Mouse (Mus musculus): ENCODE measurements around the gene Tex21.
A peak's percentile ranks its signal among the peaks of the same experiment; 100 is the strongest.
"Not testable (repeated sequence)": the region's sequence is repeated elsewhere in the genome, so short reads cannot be mapped to it uniquely, and the experiment has no call there.

The Tex21 gene

DNA sequence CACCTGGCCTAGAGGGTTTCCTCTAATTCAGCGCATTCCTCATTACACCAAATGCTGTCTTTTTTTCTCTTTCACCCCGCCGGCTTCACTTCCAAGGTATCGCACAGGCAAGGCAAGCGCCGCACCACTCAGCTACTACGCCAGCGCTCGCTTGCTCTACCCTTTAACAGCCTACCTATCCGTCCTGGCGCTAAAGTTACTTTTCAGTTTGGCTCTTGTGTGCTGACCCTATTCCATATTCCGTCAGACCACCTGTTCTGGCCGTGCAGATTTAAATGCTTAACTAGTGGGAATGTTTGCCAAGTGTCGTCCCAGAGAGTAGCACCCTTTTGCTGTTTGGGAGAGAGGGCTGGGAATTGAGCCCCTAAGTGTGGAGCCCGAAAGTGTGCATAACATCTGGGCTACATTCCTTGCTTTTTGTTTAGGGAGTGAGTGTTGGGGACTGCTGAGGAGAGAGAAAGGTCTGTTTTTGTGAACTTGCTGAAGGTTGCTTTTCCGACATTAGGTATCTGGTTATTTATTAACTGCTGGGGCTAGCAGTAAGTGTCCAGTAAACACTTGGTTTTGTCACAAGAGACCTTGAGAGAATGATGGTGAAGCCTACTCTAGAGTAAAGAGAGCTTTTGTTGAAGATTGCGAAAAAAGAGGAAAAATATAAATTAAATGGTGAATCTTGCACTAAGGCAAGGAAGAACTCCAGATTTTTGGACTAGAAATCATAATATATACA lies 9.7 kb upstream of the Tex21 start:
- no peak for DNase-seq (ENCODE audit: low spot score)

DNA sequence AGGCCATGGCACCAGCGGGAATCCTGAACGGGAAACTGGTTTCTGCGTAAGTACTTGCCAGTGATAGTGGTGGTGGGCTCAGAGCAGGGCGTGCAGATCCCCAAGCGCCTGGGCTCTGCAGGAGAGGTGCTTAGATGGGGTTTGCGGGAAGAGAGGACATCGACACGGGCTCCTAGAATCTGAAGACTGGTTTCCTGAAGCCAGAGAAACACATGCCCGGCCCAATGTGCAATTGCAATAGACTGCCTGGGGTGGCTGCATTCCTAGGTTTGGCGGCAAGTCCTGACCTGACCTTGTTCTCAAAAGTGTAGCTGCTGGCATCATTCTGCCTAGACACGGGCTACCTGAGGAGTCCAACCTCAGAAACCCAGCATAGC lies 8.9 kb upstream of the Tex21 start:
- DNase-seq (ENCODE audit: low spot score) = peak; percentile 51

DNA sequence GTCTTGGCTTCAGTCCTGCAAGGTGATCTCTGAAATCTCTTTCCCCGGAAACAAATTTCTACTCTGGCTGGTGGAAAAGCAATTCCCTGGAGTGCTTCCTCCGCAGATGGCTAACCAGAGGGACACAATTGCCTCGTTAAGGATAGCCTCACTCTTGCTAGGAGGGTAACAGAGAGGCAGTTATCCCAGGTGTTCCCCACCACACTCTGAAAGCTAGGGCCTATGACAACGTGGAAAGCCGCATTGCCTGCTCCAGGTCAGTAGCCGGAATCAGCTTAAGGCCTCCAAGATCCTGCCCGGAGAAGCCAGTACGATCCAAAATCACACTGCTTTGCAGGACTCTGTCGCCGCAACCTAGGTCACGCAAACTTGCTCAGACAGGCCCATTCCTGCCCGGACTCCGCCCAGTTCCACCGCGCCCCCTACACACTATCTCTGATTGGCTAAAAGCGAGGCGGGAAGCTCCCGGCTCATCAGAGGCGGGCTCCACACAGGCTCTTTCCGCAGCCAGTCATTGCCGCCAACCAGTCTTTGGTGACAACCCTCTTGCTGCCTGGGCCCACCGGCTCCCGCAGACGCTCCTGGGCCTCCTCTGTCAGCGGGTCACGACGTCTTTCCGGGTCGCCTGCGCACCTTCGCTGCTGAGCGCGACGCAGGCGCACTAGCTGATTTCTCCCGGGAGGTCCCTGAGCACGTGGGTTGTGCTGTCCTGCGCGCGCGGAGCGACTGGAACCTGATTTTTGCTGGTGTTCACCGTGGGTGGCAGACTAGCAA lies 8.4 kb upstream of the Tex21 start, which contains the start of gene Mthfd1:
TSS of gene Mthfd1 (plus strand) at position 574 of the 774 bp plus-strand sequence.
- peak; percentile 83 for DNase-seq (ENCODE audit: low spot score)

DNA sequence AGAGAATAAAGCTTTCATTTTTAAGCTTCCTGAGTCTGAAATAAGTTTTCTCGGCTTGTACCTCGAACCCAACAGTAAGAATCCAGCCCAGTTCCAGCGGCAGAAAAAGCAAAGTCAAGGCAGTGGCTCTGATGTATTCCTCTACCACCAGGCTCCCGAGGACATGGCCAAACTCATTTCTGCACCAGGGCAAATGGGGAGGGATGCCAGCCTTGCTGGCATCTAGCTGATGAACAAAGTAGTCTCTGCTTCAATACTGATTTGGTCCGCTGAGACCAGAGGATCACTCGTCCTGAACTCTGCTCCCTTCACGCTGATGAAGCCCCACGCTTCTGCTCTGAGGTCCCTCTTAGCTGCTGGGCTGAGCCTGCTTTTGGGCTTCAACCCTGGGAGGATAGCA lies 7.4 kb upstream of the Tex21 start:
- DNase-seq (ENCODE audit: low spot score) = no peak

DNA sequence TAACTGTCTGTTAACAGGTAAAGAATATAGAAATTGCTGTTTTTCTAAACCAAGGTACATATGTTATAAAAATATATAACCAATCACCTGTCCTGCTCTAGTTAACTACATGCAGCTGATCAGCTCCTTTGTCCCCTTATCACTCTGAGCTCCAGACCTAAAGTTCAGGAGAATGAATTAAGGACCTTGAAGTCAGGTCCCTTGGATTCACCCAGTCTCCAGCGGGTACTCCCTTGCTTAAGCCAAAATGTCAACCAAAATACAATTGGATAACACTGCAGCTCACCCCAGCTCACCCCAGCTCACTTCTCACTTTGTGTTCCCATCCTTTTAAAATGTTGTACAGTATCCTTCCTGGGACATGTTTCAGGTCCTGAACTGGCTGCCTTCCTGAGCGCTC lies 7.0 kb upstream of the Tex21 start:
- DNase-seq (ENCODE audit: low spot score) = no peak

DNA sequence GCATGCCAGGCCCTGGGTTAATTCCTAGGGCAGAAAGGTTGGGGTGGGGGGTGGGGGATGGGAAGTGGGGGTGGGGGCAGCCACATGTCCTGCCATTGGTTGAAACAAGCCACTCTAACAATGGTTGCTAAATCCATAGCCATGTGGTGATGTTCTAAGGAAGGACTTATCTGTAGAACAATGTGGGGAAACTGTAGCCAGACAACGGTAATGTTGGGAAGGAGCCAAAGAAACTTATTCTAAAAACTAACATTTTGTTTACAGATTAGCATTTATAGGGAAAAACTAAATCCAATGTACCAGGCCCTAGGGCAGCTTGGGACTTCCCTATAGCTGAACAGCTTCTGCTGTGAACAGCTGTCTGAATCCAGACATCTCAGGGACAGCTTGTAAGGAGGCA lies 6.5 kb upstream of the Tex21 start:
- no peak for DNase-seq (ENCODE audit: low spot score)

DNA sequence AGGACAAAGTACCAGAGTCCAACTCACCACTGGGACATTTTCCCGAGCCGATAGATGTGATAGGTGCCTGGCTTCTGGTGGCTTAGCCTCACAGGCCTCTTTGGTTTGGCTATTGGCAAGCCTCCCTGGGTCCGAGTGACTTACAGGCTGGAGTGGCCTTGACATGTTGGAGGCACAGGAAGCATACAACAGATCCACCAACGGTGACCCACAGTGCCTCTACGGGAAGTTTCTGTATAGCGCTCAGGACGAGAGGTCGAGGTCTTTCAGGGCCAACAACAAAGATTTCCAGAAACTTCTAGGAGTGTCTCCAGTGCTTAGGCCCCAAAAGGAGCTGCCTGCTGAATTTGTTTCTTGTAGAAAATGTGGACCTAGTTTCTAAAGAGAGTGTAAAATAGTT lies 1.6 kb downstream of the Tex21 start:
- DNase-seq (ENCODE audit: low spot score) = no peak

DNA sequence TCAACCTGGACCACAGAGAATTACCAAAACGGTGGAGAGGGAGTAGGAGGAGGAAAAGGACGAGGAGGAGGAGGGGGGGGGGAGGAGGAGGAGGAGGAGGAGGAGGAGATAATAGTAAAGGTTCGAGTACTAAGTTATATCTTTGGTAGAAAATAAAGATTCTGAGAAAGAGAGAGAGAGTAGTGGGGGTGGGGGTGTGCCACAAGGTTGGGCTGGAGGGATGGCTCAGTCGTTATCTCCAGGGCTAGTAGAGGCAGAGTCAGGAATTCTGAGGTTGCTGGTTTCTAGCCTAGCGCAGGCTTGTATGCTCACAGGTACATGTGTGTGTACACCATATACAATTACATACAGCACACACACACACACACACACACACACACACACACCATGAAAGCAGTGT lies 4.7 kb downstream of the Tex21 start:
- no peak for DNase-seq (ENCODE audit: low spot score)

DNA sequence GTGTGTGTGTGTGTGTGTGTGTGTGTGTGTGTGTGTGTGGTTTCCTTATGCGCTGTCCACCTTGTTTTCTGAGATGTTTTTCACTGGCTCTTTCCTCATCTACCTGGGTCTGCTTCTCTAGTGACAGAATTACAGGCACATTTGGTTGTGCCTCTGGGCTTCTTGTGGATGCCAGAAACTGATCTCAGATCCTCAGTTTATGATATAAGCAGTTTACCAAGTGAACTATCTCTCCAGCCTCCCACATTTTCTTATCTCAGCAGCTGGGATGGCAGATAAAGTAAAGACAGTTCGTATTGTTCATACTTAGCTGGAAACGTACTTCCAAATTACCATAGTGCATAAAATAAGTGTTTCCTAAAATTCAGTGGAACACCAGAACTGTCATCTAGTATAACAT lies 5.5 kb downstream of the Tex21 start:
- no peak for DNase-seq (ENCODE audit: low spot score)

DNA sequence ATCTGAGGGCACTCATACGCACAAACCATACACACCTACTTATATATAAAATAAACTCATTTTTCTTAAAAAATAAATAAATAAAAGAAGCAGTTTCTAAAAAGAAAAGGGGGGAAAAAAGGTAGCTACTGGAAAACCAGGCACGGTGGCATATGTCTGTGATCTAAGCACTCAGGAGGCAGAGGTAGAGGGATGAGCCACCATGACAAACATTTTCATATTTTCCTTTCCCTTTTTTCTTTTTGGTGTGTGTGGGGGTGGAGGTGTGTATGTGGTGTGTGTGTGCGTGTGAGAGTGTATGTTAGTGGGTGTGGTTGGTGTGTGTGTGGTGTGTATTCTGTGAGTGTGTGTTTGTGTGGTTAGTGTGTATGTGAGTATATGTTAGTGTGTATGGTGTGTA lies 5.9 kb downstream of the Tex21 start:
- DNase-seq (ENCODE audit: low spot score) = no peak

DNA sequence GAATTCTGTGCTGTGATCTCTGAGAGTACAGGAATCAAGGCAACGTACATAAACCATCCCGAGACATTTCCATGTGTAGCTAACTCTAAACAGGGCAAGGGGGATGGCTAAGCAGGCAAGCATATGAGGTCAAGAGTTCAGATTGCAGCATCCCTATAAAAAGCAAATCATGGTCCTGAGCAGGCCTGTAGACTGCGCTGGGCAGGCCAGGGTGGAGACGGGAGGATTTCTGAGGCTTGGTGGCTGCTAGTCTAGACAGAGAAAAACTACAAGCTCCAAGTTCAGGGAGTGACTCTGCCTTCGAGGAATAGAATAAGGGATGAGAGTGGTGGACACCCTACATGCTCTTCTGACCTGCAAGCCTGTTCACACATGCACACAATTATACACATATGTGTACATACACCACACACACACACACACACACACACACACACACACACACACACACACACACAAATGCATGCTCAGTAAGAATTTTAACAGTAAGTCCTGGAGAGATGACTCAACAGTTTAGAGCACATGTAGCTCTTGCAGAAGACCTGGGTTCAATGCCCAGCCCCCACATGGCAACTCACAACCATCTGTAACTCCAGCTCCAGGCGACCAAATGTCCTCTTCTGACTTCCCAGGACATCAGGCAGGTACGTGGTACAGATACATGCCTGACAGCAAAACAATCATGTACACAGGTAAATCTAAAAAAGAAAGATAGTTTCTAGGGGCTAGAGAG lies 6.5 kb downstream of the Tex21 start:
- DNase-seq (ENCODE audit: low spot score) = no peak

DNA sequence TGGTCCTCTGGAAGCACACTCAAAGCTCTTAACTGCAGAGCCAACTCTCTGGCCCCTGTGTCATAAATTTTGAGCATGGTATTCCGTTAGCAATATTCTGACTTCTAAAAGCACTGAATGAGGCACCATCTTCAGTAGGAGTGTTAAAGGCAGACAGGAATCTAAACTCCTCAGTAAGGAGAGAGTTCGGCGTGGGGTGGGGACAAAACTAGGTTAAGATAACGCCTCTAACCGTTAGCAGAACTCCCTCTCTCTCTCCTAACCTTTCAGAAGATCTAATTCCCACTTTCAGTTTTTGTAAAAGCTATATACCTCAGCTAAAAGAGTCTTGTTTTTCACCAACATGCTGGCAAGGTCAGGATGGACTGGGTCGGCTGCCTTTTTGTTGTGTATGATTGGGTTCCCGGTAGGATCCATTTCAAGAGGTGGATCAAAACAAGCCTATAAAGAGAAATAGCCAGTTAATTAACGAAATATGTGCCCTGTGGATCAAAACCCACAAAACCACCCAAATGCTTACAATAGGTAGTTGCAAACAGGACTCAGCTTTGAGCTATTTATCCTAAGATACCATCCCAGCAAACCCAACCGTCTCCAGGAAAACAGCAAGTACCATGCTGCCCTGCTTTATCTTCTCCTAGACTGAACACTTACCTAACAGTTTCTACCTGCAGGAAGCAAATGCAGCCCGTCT lies 7.3 kb downstream of the Tex21 start:
- DNase-seq (ENCODE audit: low spot score) = no peak

DNA sequence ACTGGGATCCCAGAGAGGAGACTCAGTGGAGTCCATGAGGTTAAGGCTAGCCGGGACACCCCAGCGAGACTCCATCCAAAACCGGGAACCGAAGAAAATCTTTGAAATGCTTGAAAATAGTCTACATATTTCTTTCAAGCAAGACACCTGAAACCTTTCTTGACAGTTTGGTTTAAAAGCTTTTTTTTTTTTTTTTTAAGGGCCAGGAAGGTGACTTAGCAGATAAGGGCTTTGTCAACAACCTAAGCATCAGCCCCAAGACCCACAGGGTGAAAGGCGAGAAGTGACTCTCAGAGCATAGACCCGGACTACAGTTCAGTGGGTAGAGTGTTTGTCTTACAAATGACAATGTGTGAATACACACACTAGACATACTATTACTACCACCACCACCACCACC lies 11.3 kb downstream of the Tex21 start:
- no peak for DNase-seq (ENCODE audit: low spot score)

DNA sequence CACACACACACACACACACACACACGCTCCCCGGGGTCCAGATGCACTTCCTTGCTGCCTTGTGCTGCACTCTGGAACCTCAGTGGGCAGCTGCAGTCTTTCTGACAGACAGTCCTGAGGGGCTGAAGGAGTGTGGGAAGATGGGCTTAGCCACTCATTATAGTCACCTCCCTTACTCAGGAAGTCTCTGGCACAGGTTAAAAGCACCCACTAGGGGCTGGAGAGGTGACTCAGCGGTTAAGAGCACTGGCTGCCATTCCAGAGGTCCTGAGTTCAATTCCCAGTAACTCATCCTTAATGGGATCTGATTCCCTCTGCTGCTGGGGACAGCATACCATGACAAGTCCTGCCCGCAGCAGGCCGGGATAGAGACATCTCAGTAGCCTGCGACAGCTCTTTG lies 15.9 kb downstream of the Tex21 start:
- DNase-seq (ENCODE audit: low spot score) = no peak

DNA sequence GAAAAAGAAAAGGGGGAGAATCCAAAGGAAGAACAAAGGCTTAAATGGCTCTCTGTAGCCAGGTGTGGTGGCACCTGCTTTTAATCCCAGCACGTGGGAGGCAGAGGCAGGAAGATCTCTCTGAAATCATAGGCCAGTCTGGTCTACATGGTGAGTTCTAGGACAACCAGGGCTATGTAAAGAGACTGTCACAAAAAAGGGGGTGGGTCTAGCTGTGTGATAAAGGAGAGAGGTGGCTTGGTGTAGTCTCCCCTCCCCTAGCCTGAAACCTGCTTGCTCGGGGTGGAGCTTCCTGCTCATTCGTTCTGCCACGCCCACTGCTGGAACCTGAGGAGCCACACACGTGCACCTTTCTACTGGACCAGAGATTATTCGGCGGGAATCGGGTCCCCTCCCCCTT lies 24.4 kb downstream of the Tex21 start:
- not testable (repeated sequence) for DNase-seq (ENCODE audit: low spot score)

DNA sequence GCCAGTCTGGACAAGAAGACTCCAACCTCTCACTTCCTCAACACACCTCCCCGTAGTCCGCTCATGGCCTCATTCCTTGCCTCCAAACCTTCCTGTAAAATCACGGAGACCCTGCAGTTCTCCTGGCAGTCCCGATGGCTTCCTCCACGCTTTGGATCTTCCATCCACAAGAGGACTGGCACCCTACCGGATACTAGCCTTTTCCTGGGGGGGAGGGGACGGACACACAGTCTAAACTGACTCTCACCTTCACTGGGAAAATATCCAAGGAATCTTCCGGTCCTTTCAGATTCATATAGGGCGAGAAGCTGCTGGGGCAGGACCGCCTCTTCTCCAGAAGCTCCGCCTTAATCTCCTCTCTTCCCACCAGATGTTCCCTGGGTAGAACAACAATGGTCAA lies 29.8 kb downstream of the Tex21 start:
- no peak for DNase-seq (ENCODE audit: low spot score)

DNA sequence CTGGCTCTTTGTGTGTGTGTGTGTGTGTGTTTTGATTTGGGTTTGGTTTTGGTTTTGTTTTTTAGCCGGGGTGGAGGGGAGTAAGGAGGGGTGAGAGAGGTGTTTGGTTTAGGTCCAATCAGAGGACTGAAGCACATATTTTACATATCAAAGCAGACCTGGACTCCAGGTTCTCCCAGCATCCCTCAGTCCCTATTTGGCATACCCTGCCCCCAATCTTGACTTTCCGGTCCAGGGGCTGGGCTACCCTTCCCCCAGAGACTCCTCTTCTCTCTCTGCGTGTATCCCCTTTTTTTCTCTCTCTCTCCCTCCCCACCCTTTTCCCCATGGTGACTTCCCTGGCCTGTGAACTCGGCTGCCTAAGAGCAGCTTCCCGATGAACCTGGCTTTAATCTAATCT lies 31.4 kb downstream of the Tex21 start:
- DNase-seq (ENCODE audit: low spot score) = no peak

DNA sequence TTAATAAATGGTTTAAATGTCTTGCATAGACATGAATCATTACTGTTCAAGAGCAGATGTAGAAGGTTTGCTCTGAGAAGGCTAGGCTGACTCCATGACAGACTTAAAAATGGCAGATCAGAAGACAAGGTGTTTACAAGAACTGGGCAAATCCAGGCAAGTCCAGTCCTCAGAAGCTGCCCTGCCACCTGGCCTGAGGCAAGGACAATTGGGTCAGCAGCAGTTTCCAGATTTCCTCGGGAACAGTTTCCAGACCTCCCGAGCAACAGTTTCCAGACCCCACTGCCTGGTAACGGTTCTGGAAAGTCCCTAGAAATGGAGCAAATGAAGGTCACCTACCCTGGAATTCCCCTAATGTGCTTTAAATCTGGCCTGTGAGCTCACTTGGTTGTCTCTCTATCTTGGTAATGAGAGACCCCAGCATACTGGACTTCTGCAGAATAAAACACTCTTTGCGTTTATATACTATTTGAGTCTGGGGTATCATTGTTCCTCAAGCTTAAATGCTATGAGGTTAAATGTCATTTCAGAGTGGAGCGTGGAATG lies 37.0 kb downstream of the Tex21 start:
- no peak for DNase-seq (ENCODE audit: low spot score)

DNA sequence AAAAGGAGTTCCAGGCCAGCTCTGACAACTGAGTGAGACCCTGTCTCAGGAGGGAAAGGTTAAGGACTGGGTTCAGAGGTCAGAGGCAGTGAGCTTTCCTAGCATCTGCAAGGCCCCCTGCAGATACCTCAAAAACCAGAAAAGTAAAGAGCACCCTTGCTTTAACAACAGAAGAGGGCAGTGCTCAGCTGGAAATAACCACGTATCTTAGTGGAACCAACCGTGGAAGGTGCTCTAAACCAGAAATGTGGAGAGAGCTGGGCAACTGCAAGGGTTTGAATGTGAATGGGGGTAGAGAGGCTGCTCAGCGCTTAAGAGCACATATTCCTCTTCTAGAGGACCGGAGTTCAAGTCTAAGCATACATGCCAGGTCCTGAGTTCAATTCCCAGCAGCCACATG lies 46.2 kb downstream of the Tex21 start:
- DNase-seq (ENCODE audit: low spot score) = no peak

DNA sequence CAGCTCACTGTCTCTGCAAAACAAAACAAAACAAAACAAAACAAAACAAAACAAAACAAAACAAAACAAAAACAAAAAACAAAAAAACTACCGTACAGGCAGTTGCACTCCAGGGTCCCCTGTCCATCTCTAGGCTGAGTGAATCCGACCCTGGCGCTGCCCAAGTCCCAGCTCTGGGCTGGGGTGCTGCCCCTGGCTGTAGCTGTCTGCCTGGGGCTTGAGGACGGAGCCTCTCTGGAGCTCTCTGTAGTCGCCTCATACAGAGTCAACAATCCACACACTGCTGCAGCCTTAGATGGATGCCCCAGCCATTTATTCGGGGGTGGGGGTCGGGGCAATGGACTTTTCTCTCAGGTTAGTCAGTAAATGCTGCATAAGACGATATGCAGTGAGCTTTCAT lies 49.5 kb downstream of the Tex21 start:
- no peak for DNase-seq (ENCODE audit: low spot score)

DNA sequence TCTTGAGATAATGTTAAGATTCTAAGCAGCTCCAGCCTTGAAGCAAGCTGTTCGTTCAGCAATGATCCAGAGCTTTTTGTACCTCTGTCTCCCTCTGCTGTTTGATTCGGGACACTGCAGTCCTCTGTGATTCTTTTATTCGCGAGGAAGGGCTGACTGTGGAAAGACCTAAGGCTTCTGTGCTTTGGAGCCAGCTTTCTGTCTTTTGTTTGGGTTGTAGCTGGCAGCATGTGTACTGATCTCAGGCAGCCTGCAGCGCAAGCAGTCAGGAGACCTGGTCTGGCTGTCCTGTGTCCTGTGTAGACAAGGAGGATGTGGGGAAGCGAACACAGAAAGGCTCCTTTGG lies 49.9 kb downstream of the Tex21 start:
- peak; percentile 47 for DNase-seq (ENCODE audit: low spot score)

Data from urinary bladder, postnatal 25 days (tissue).